Mouse (Mus musculus) v-Abl transformed pro-B cells (cell line): ENCODE measurements around the gene Gm9918.

Experiments
- in situ Hi-C, 2 experiments: fragments of 400-800 bp; cut with MboI; formaldehyde crosslinking; loops; one replicate each; pipeline ENCODE4 v1.15.1; 2025; ENCODE audit not compliant: unreplicated experiment in 2 of 2

The Gm9918 gene

GRCm38 (mm10) chr15:102315292-102315691 is 44.9 kb downstream of the Gm9918 start:
- in situ Hi-C loops = loop anchor here in 1 of 2 experiments (5.0 kb wide), 2 partner anchors 33 to 78 kb away; no protein-coding TSS in a partner anchor

DNA sequence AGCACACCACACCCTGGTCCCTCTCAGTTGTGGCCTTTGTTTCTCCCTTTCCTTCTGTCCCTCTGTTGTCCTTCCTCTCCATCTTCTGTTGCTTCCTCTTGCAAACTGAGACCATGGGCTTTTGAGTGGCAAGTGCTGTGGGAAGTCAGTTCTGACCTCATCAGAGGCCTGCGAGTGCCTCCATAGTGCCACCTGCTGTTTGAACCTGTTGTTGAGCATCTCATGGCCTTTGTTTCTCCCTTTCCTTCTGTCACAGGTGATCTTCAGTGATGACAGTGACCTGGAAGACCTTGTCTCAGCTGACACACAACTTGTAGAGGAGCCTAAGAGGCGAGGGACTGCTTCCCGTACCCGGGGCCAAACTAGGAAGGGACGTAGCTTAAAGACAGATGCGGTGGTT is 45.9 kb downstream of the Gm9918 start:
- in situ Hi-C loops = loop anchor here in 1 of 2 experiments (5.0 kb wide), 2 partner anchors 34 to 79 kb away; no protein-coding TSS in a partner anchor
